Mouse (Mus musculus) lung, postnatal 0 days (tissue): ENCODE data around the gene Frmd4a. TPM values are rescaled to one million over a fixed set of nuclear protein-coding genes. Genes with fewer than 3 reads are reported as not detected.

Experiments
- ATAC-seq: fragments of 200-750 bp; cut with Nextera tagmentation; 2 replicates; pipeline ENCODE4 v1.8.0; 2017; ENCODE audit warnings: moderate library complexity
- DNase-seq: peaks from one replicate; pipeline ENCODE4 v3.0.0-alpha.2; 2016; ENCODE audit warnings: low spot score
- H3K27ac ChIP-seq: fragments of 300-500 bp; sonication (generic); 2 replicates; pipeline ENCODE4 v1.5.1; 2014; ENCODE audit warnings: antibody characterized with exemption, mild to moderate bottlenecking, low read length, mixed read lengths
- H3K27me3 ChIP-seq: fragments of 300-500 bp; sonication (generic); replicated peaks from 2 replicates; pipeline ENCODE4 v1.6.1; 2014; ENCODE audit warnings: low read length, mixed read lengths; ENCODE audit not compliant: insufficient read depth
- H3K36me3 ChIP-seq: fragments of 300-500 bp; sonication (generic); 2 replicates; pipeline ENCODE4 v1.6.1; 2014; ENCODE audit warnings: low read length, mixed read lengths; ENCODE audit not compliant: insufficient read depth
- H3K4me1 ChIP-seq: fragments of 300-500 bp; sonication (generic); 2 replicates; pipeline ENCODE4 v1.6.1; 2014; ENCODE audit warnings: antibody characterized with exemption, low read depth, low read length, mixed read lengths; ENCODE audit not compliant: insufficient read depth
- H3K4me2 ChIP-seq: fragments of 300-500 bp; sonication (generic); replicated peaks from 2 replicates; pipeline ENCODE4 v1.6.1; 2014; ENCODE audit warnings: low read depth, mild to moderate bottlenecking, low read length, moderate library complexity, mixed read lengths
- H3K4me3 ChIP-seq: fragments of 300-500 bp; sonication (generic); 2 replicates; pipeline ENCODE4 v1.5.1; 2014; ENCODE audit warnings: low read depth, low read length
- H3K9ac ChIP-seq: fragments of 300-500 bp; sonication (generic); replicated peaks from 2 replicates; pipeline ENCODE4 v1.6.1; 2014; ENCODE audit warnings: low read depth, mild to moderate bottlenecking
- H3K9me3 ChIP-seq: fragments of 300-500 bp; sonication (generic); 2 replicates; pipeline ENCODE4 v1.6.1; 2016; ENCODE audit warnings: low read length, mixed read lengths
- CTCF ChIP-seq: IDR thresholded peaks from 2 replicates; pipeline ENCODE4 v1.5.1; 2016; ENCODE audit warnings: antibody characterized with exemption, mild to moderate bottlenecking
- EP300 ChIP-seq: IDR thresholded peaks from 2 replicates; pipeline ENCODE4 v1.6.1; 2016; ENCODE audit warnings: antibody characterized with exemption, mild to moderate bottlenecking, control low read depth
- WGBS: fragments of 180-500 bp; shearing (Covaris S2); extraction: QIAGEN DNeasy Blood & Tissue Kit; methylation state at CpG from one replicate; pipeline ENCODE4 v1.1.7; 2014; 5-methylcytosine and 5-hydroxymethylcytosine counted together
- polyA plus RNA-seq: library from polyadenylated mRNA; unstranded; fragments of >200 nt; fragmentation: Nextera tagmentation; extraction: Ambion mirVana; gene quantifications from 2 replicates; pipeline ENCODE4 v1.2.1, GENCODE M21; 2015

Frmd4a gene
- polyA plus RNA-seq, 1 experiment from 2014 or later, result 15.8 TPM

DNA sequence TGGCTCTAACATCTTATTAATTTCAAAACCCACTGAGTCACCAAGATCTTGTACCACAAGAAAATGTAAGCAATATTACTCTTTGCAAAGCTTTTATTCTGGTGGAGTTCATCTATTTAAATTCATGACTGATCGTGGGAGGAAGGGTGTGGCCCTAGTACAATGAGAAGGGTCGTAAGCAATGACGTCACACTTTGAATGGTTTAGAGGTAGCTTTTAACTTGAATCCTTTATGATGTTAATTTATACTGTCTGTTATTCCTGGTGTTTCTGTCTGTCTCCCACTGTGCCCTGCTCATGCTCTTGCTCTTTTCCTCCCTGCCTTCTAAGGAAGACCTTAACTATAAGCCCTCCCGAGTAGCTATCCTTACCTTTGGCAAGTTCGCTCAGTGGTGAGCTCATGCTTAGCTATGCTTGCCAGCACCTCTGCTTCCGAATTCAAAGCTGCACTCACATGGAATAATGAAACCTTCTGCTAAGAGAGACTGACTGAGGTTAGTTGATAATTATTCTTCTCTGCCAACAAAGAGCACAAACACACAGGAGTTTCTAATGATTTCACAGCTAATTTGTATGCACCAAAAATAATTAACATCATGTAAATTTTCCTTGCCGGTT lies 95.9 kb downstream of the Frmd4a start:
- Histone ChIP-seq H3K4me2 (no peak overlapping the region), H3K4me1 (no peaks in the 10 kb centered on the region), H3K27me3 (no peaks in the 10 kb centered on the region), H3K9me3 (no peaks in the 10 kb centered on the region), H3K27ac (no peak overlapping the region), H3K36me3 (no peaks in the 10 kb centered on the region), H3K9ac (no peak overlapping the region), H3K4me3 (no peak overlapping the region)
- DNase-seq (no peak), ATAC-seq (no peak)
- TF ChIP-seq EP300 (no peak), CTCF (no peak)
- WGBS, result 74% methylated on average over 7 of the region's 7 CpGs

DNA sequence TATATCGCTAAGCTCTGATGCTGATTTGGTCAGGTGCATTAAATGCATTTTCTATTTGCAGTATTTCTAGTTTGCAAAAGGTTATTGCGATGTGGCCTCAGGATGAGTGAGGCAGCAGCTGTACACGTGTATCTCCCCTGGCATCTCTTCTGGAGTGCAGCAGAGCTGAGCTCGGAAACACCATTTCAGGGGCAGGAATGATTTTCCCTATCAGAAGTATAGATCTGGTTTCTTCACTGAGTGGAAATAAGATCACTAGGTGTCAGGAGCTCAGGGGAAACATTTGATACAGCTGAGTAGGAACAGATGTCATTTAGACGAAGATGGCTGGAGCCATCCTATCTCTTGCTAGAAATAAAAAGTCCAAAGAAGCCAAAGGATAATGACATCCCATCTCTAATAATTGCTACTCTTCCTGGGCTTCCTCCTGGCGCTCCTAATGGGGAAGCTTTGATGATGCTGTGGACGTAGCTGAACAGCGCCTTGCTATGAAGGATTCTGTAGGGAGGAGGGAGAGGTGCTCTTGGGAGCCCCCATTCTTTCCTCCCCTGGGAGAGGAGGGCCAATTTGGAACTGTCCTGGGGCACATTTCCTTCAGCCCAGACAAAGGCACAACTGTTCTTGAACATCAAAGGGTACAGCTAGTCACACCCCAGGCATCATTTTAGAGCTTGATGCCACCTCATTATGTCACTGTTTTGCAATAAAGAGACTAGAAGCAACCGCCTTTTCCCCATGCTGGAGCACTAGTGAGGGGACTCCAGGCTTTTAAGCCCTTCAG lies 102.4 kb downstream of the Frmd4a start:
- Histone ChIP-seq H3K4me2 (no peak overlapping the region), H3K9ac (no peak overlapping the region), H3K36me3 (no peaks in the 10 kb centered on the region), H3K27ac (no peak overlapping the region), H3K27me3 (no peaks in the 10 kb centered on the region), H3K9me3 (no peaks in the 10 kb centered on the region), H3K4me1 (no peaks in the 10 kb centered on the region), H3K4me3 (no peak overlapping the region)
- WGBS, result 65% methylated on average over 9 of the region's 9 CpGs
- DNase-seq (no peak), ATAC-seq (no peak)
- TF ChIP-seq EP300, result no peak
- TF ChIP-seq CTCF, result no peak

DNA sequence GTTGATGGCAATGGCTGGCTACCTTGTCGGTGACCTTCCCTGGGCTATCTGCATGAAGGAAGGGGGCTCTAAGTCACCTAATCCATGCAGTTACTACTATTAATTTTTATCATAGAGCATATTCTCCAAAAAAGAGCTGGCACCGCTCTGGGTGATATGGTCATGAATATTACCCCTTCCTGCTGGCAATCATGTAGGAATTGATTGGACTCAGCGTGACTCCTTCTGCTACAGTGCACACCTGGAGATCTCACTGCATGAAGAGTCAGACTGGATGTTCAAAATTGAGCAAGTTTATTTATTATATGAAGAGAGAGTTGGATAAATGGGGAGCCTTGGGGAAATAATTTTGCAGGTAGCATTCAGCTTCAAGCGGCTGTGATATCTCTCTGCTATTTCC lies 113.7 kb downstream of the Frmd4a start:
- no peak for TF ChIP-seq EP300
- no peak for TF ChIP-seq CTCF
- no peak overlapping the region for H3K27ac ChIP-seq
- H3K4me3 ChIP-seq, result no peak overlapping the region
- ATAC-seq, result no peak
- H3K4me1 ChIP-seq, result no peaks in the 10 kb centered on the region
- WGBS, result 87% methylated on average over 4 of the region's 4 CpGs
- no peaks in the 10 kb centered on the region for H3K9me3 ChIP-seq
- no peak overlapping the region for H3K4me2 ChIP-seq
- H3K27me3 ChIP-seq, result no peaks in the 10 kb centered on the region
- H3K36me3 ChIP-seq, result no peaks in the 10 kb centered on the region
- H3K9ac ChIP-seq, result no peak overlapping the region
- no peak for DNase-seq

DNA sequence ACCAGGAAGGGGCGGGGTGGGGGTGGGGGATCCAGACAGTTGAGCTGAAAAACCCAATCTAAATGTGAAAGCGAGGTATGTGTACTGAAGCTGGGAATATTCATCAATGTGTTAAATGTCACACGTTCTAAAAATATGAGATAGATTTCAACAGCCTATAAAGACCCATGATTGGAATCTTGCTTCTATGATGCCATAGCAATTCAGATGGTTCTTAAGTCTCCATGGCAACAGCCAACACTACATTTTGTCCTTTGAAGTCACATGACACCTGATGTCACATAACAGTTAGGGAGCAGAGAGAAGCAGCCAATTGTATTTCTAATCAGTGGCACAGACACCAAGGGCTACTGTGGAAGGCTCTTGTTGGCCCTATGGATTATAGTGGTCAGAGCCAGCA lies 120.0 kb downstream of the Frmd4a start:
- no peak for TF ChIP-seq CTCF
- no peak for TF ChIP-seq EP300
- 82% methylated on average over 3 of the region's 3 CpGs for WGBS
- H3K4me3 ChIP-seq, result no peak overlapping the region
- ATAC-seq (no peak), DNase-seq (no peak)
- no peak overlapping the region for H3K4me2 ChIP-seq
- H3K9ac ChIP-seq, result no peak overlapping the region
- H3K9me3 ChIP-seq, result no peaks in the 10 kb centered on the region
- no peaks in the 10 kb centered on the region for H3K4me1 ChIP-seq
- no peak overlapping the region for H3K27ac ChIP-seq
- H3K36me3 ChIP-seq, result no peaks in the 10 kb centered on the region
- no peaks in the 10 kb centered on the region for H3K27me3 ChIP-seq

DNA sequence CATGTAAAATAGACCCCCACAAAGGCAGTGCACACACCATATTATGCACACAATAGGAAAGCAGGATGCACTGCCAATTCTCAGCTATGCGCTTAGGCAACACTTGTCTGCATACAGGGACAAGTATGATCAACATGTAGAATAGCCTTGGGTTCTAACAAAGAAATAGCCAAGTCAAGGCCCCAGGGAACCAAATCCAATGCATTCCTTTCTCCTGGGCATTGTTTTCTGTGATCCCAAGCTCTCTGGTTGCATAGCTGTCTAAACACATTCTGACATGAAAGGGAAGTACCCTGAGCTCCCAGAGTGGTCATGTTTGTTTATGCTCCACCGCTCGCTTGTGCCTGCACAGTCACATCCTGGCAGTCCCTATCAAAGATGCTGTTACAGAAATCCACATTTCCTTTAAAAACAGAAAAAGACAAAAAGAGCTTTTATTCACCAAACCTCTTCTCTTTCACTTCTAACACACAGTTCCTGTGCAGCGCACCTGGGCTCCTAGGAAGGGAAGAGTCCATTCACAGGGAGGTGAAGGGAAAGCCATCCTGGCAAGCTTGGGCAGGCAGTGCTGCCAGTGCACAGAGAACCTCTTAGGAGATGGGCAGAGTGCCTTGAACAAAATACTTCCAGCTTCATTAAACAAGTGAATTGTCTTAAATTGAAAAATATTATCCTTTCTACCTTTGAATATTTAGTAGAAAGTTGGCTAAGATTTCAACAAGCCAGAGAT lies 124.9 kb downstream of the Frmd4a start:
- no peak overlapping the region for H3K4me2 ChIP-seq
- no peaks in the 10 kb centered on the region for H3K4me1 ChIP-seq
- 21% methylated on average over 4 of the region's 4 CpGs for WGBS
- ATAC-seq (no peak), DNase-seq (no peak)
- H3K9me3 ChIP-seq, result no peaks in the 10 kb centered on the region
- no peaks in the 10 kb centered on the region for H3K27me3 ChIP-seq
- no peak overlapping the region for H3K4me3 ChIP-seq
- no peak overlapping the region for H3K9ac ChIP-seq
- no peak overlapping the region for H3K27ac ChIP-seq
- H3K36me3 ChIP-seq, result no peaks in the 10 kb centered on the region
- TF ChIP-seq EP300 (no peak), CTCF (no peak)

DNA sequence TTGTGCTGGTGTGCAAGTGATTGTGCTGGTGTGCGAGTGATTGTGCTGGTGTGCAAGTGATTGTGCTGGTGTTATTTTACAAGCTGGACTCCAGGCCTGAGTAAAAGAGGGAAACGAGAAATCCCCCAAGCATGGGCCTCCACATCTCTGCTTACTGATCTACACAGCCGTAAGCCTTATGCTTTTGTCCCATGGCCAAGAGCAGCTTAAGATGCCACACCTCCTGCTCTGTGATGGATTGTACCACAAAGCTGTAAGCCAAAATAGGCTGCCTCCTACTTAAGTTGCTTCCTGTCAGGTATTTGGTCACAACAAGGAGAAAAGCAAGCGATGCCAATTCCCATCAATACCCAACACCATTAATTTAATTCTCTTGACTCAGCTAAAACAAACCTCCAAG lies 126.9 kb downstream of the Frmd4a start:
- 79% methylated on average over 4 of the region's 4 CpGs for WGBS

More for the DNA sequence above, 126.9 kb downstream of the Frmd4a start:
- no peaks in the 10 kb centered on the region for H3K4me1 ChIP-seq
- H3K4me2 ChIP-seq, result no peak overlapping the region
- no peaks in the 10 kb centered on the region for H3K27me3 ChIP-seq
- DNase-seq, result no peak
- no peak overlapping the region for H3K4me3 ChIP-seq
- H3K9ac ChIP-seq, result no peak overlapping the region
- no peak for TF ChIP-seq EP300
- no peak for TF ChIP-seq CTCF
- H3K9me3 ChIP-seq, result no peaks in the 10 kb centered on the region
- no peak for ATAC-seq
- no peaks in the 10 kb centered on the region for H3K36me3 ChIP-seq
- H3K27ac ChIP-seq, result no peak overlapping the region
